Mouse (Mus musculus): ENCODE measurements at regions not wholly inside any gene's neighbourhood (a gene's known extent, or its start where the extent isn't known, plus 50 kb on each side); places are given as distances from the start of the nearest gene placed in this dataset.
"Not testable (repeated sequence)": the region's sequence is repeated elsewhere in the genome, so short reads cannot be mapped to it uniquely, and the experiment has no call there.

- no peak for TF ChIP-seq POLR2A (IDR thresholded peaks at IDR 0.05; ENCODE audit: borderline replicate concordance, extremely low read depth, insufficient read depth, insufficient read length, poor library complexity, severe bottlenecking)
- TF ChIP-seq CTCF (IDR thresholded peaks at IDR 0.05; ENCODE audit: borderline replicate concordance, extremely low read depth, insufficient read depth, insufficient read length): no peak
- no peak for DNase-seq (ENCODE audit: low read depth)
These were observed 149.4 kb upstream of the Gm10306 start for GRCm38 (mm10) chr4:94406922-94407321.

- peak; percentile 30 for DNase-seq (ENCODE audit: low read depth)
- no peak for TF ChIP-seq POLR2A (IDR thresholded peaks at IDR 0.05; ENCODE audit: borderline replicate concordance, extremely low read depth, insufficient read depth, insufficient read length, poor library complexity, severe bottlenecking)
- no peak for TF ChIP-seq CTCF (IDR thresholded peaks at IDR 0.05; ENCODE audit: borderline replicate concordance, extremely low read depth, insufficient read depth, insufficient read length)
These were observed 148.8 kb upstream of the Gm10306 start for GRCm38 (mm10) chr4:94407503-94407902.

GRCm38 (mm10) chr4:94412661-94413060 lies 143.7 kb upstream of the Gm10306 start:
- TF ChIP-seq POLR2A (IDR thresholded peaks at IDR 0.05; ENCODE audit: borderline replicate concordance, extremely low read depth, insufficient read depth, insufficient read length, poor library complexity, severe bottlenecking) (no peak), CTCF (IDR thresholded peaks at IDR 0.05; ENCODE audit: borderline replicate concordance, extremely low read depth, insufficient read depth, insufficient read length) (no peak)
- no peak for DNase-seq (ENCODE audit: low read depth)

- not testable (repeated sequence) for DNase-seq (ENCODE audit: low read depth)
These were observed 130.8 kb upstream of the Gm10306 start for GRCm38 (mm10) chr4:94425525-94425924.

GRCm38 (mm10) chr4:94427581-94427980 lies 128.8 kb upstream of the Gm10306 start:
- TF ChIP-seq POLR2A (IDR thresholded peaks at IDR 0.05; ENCODE audit: borderline replicate concordance, extremely low read depth, insufficient read depth, insufficient read length, poor library complexity, severe bottlenecking) (no peak), CTCF (IDR thresholded peaks at IDR 0.05; ENCODE audit: borderline replicate concordance, extremely low read depth, insufficient read depth, insufficient read length) (no peak)
- no peak for DNase-seq (ENCODE audit: low read depth)

GRCm38 (mm10) chr4:94432005-94432404 lies 124.3 kb upstream of the Gm10306 start:
- no peak for TF ChIP-seq POLR2A (IDR thresholded peaks at IDR 0.05; ENCODE audit: borderline replicate concordance, extremely low read depth, insufficient read depth, insufficient read length, poor library complexity, severe bottlenecking)
- no peak for TF ChIP-seq CTCF (IDR thresholded peaks at IDR 0.05; ENCODE audit: borderline replicate concordance, extremely low read depth, insufficient read depth, insufficient read length)
- no peak for DNase-seq (ENCODE audit: low read depth)

- peak; percentile 16 for DNase-seq (ENCODE audit: low read depth)
These were observed 118.5 kb upstream of the Gm10306 start for GRCm38 (mm10) chr4:94437717-94438435.

GRCm38 (mm10) chr4:94439159-94439836 lies 117.0 kb upstream of the Gm10306 start:
- DNase-seq (ENCODE audit: low read depth): peak; percentile 19

More at GRCm38 (mm10) chr4:94437717-94438435, 118.5 kb upstream of the Gm10306 start:
- no peak for TF ChIP-seq POLR2A (IDR thresholded peaks at IDR 0.05; ENCODE audit: borderline replicate concordance, extremely low read depth, insufficient read depth, insufficient read length, poor library complexity, severe bottlenecking)
- no peak for TF ChIP-seq CTCF (IDR thresholded peaks at IDR 0.05; ENCODE audit: borderline replicate concordance, extremely low read depth, insufficient read depth, insufficient read length)

GRCm38 (mm10) chr4:94446604-94447003 lies 109.7 kb upstream of the Gm10306 start:
- TF ChIP-seq CTCF (IDR thresholded peaks at IDR 0.05; ENCODE audit: borderline replicate concordance, extremely low read depth, insufficient read depth, insufficient read length) (no peak), POLR2A (IDR thresholded peaks at IDR 0.05; ENCODE audit: borderline replicate concordance, extremely low read depth, insufficient read depth, insufficient read length, poor library complexity, severe bottlenecking) (no peak)
- no peak for DNase-seq (ENCODE audit: low read depth)

More at GRCm38 (mm10) chr4:94439159-94439836, 117.0 kb upstream of the Gm10306 start:
- TF ChIP-seq CTCF (IDR thresholded peaks at IDR 0.05; ENCODE audit: borderline replicate concordance, extremely low read depth, insufficient read depth, insufficient read length) (no peak), POLR2A (IDR thresholded peaks at IDR 0.05; ENCODE audit: borderline replicate concordance, extremely low read depth, insufficient read depth, insufficient read length, poor library complexity, severe bottlenecking) (no peak)
